Mouse (Mus musculus): ENCODE data around the gene Cby3. TPM values are rescaled to one million over a fixed set of nuclear protein-coding genes. Genes with fewer than 3 reads are reported as not detected.
"Not testable (repeated sequence)": the region's sequence is repeated elsewhere in the genome, so short reads cannot be mapped to it uniquely, and the experiment has no call there.

The Cby3 gene
- 0.21 TPM in 1 of 2 replicates, not detected in the other for polyA plus RNA-seq (2015; fragmentation: Nextera tagmentation; extraction: Ambion mirVana)

- TF ChIP-seq CTCF (IDR thresholded peaks at IDR 0.05; ENCODE audit: low read depth): peak; percentile 35
- TF ChIP-seq EP300 (IDR thresholded peaks at IDR 0.05; ENCODE audit: low read depth): no peak
- Histone ChIP-seq H3K27ac (ENCODE audit: low read depth) (peak within 1 kb of the TSS; percentile 75), H3K27me3 (ENCODE audit: insufficient read depth, low read length) (no peaks in the 10 kb centered on the region), H3K9me3 (ENCODE audit: low read length) (no peaks in the 10 kb centered on the region), H3K36me3 (replicated peaks; ENCODE audit: insufficient read depth, low read length) (no peaks in the 10 kb centered on the region), H3K4me3 (ENCODE audit: low read depth, low read length) (no peak within 1 kb of the TSS), H3K4me2 (ENCODE audit: low read depth, low read length) (peak within 1 kb of the TSS; percentile 19; the same call in 1 of the 2 replicates), H3K9ac (replicated peaks) (no peak within 1 kb of the TSS), H3K4me1 (ENCODE audit: insufficient read depth) (peaks cover 13% of the 10 kb centered on the region; the same call in 1 of the 2 replicates)
- DNase-seq: no peak
- no peak for ATAC-seq
Observed at GRCm38 (mm10) chr11:50354162-50354561, at the start of gene Cby3. Gene Cby3, plus strand, starts transcription at chr11:50354462.

- no peak for ATAC-seq
- WGBS (ENCODE audit: insufficient replicate concordance): 81% methylated on average over 2 of the region's 2 CpGs
- H3K4me2 ChIP-seq (ENCODE audit: low read depth, low read length): no peak overlapping the region
- peaks cover 35% of the 10 kb centered on the region for H3K36me3 ChIP-seq (replicated peaks; ENCODE audit: insufficient read depth, low read length)
- DNase-seq: no peak
- H3K27ac ChIP-seq (ENCODE audit: low read depth): no peak overlapping the region
- peaks cover 4% of the 10 kb centered on the region for H3K4me1 ChIP-seq (ENCODE audit: insufficient read depth)
- no peak overlapping the region for H3K4me3 ChIP-seq (ENCODE audit: low read depth, low read length)
- no peaks in the 10 kb centered on the region for H3K27me3 ChIP-seq (ENCODE audit: insufficient read depth, low read length)
- no peak overlapping the region for H3K9ac ChIP-seq (replicated peaks)
- TF ChIP-seq CTCF (IDR thresholded peaks at IDR 0.05; ENCODE audit: low read depth) (no peak), EP300 (IDR thresholded peaks at IDR 0.05; ENCODE audit: low read depth) (no peak)
- no peaks in the 10 kb centered on the region for H3K9me3 ChIP-seq (ENCODE audit: low read length)
Observed at GRCm38 (mm10) chr11:50312803-50313202, 41.5 kb upstream of the Cby3 start.

- 65% methylated on average over 4 of the region's 4 CpGs for WGBS (ENCODE audit: insufficient replicate concordance)
- H3K27me3 ChIP-seq (ENCODE audit: insufficient read depth, low read length); ATAC-seq; H3K4me3 ChIP-seq (ENCODE audit: low read depth, low read length); H3K9me3 ChIP-seq (ENCODE audit: low read length); H3K36me3 ChIP-seq (replicated peaks; ENCODE audit: insufficient read depth, low read length); H3K4me2 ChIP-seq (ENCODE audit: low read depth, low read length); H3K9ac ChIP-seq (replicated peaks); H3K27ac ChIP-seq (ENCODE audit: low read depth); DNase-seq: not testable (repeated sequence)
- peak; percentile 42 for TF ChIP-seq CTCF (IDR thresholded peaks at IDR 0.05; ENCODE audit: low read depth)
- peaks cover 24% of the 10 kb centered on the region for H3K4me1 ChIP-seq (ENCODE audit: insufficient read depth)
Observed at GRCm38 (mm10) chr11:50319343-50319742, 34.9 kb upstream of the Cby3 start.

- no peak for DNase-seq
- H3K4me3 ChIP-seq (ENCODE audit: low read depth, low read length): no peak overlapping the region
- H3K27me3 ChIP-seq (ENCODE audit: insufficient read depth, low read length): no peaks in the 10 kb centered on the region
- 81% methylated on average over 6 of the region's 6 CpGs for WGBS (ENCODE audit: insufficient replicate concordance)
- no peak overlapping the region for H3K27ac ChIP-seq (ENCODE audit: low read depth)
- TF ChIP-seq CTCF (IDR thresholded peaks at IDR 0.05; ENCODE audit: low read depth) (no peak), EP300 (IDR thresholded peaks at IDR 0.05; ENCODE audit: low read depth) (no peak)
- H3K36me3 ChIP-seq (replicated peaks; ENCODE audit: insufficient read depth, low read length): no peaks in the 10 kb centered on the region; the same call in 1 of the 2 replicates
- H3K4me2 ChIP-seq (ENCODE audit: low read depth, low read length): no peak overlapping the region
- no peak overlapping the region for H3K9ac ChIP-seq (replicated peaks)
- H3K9me3 ChIP-seq (ENCODE audit: low read length): no peaks in the 10 kb centered on the region
- no peak for ATAC-seq
- H3K4me1 ChIP-seq (ENCODE audit: insufficient read depth): peaks cover 22% of the 10 kb centered on the region
Observed at GRCm38 (mm10) chr11:50321239-50321638, 33.0 kb upstream of the Cby3 start.

GRCm38 (mm10) chr11:50322345-50322744, 31.9 kb upstream of the Cby3 start:
- no peak for TF ChIP-seq CTCF (IDR thresholded peaks at IDR 0.05; ENCODE audit: low read depth)
- no peak for TF ChIP-seq EP300 (IDR thresholded peaks at IDR 0.05; ENCODE audit: low read depth)
- no peak overlapping the region for H3K4me3 ChIP-seq (ENCODE audit: low read depth, low read length)
- H3K27me3 ChIP-seq (ENCODE audit: insufficient read depth, low read length): no peaks in the 10 kb centered on the region
- no peak overlapping the region; the same call in 1 of the 2 replicates for H3K27ac ChIP-seq (ENCODE audit: low read depth)
- peaks cover 26% of the 10 kb centered on the region for H3K4me1 ChIP-seq (ENCODE audit: insufficient read depth)
- no peak for ATAC-seq
- H3K9ac ChIP-seq (replicated peaks): no peak overlapping the region
- peak overlapping the region; percentile 93; the same call in 1 of the 2 replicates for H3K4me2 ChIP-seq (ENCODE audit: low read depth, low read length)
- no peaks in the 10 kb centered on the region for H3K9me3 ChIP-seq (ENCODE audit: low read length)
- H3K36me3 ChIP-seq (replicated peaks; ENCODE audit: insufficient read depth, low read length): no peaks in the 10 kb centered on the region; the same call in 1 of the 2 replicates
- no peak for DNase-seq

- Histone ChIP-seq H3K36me3 (replicated peaks; ENCODE audit: insufficient read depth, low read length) (no peaks in the 10 kb centered on the region), H3K4me1 (ENCODE audit: insufficient read depth) (peaks cover 26% of the 10 kb centered on the region), H3K9me3 (ENCODE audit: low read length) (no peaks in the 10 kb centered on the region), H3K27ac (ENCODE audit: low read depth) (peak overlapping the region; percentile 94; the same call in 1 of the 2 replicates), H3K4me3 (ENCODE audit: low read depth, low read length) (peak overlapping the region; percentile 95), H3K4me2 (ENCODE audit: low read depth, low read length) (peak overlapping the region; percentile 93), H3K27me3 (ENCODE audit: insufficient read depth, low read length) (no peaks in the 10 kb centered on the region), H3K9ac (replicated peaks) (peak overlapping the region; percentile 99)
- no peak for ATAC-seq
- no peak for DNase-seq
- WGBS (ENCODE audit: insufficient replicate concordance): 10% methylated on average over 1 of the region's 1 CpGs
- 0 out of 2 replicates have a peak, but pooled peaks have one; percentile 11 for TF ChIP-seq CTCF (IDR thresholded peaks at IDR 0.05; ENCODE audit: low read depth)
- TF ChIP-seq EP300 (IDR thresholded peaks at IDR 0.05; ENCODE audit: low read depth): peak; percentile 87
Observed at GRCm38 (mm10) chr11:50323843-50324242, 30.4 kb upstream of the Cby3 start.

Measured in liver, postnatal 0 days (tissue).